Mouse (Mus musculus) midbrain, embryonic 15.5 days (tissue): ENCODE data around the gene Mlec. TPM values are rescaled to one million over a fixed set of nuclear protein-coding genes. Genes with fewer than 3 reads are reported as not detected.
"Not testable (repeated sequence)": the region's sequence is repeated elsewhere in the genome, so short reads cannot be mapped to it uniquely, and the experiment has no call there.

Source experiments
- ATAC-seq: fragments of 200-750 bp; cut with Nextera tagmentation; replicated peaks from 2 replicates; pipeline ENCODE4 v1.8.0; 2017; ENCODE audit warnings: moderate TSS enrichment
- H3K27ac ChIP-seq: fragments of 300-500 bp; sonication (generic); 2 replicates; pipeline ENCODE4 v1.5.1; 2015; ENCODE audit warnings: mild to moderate bottlenecking, inconsistent platforms
- H3K27me3 ChIP-seq: fragments of 300-500 bp; sonication (generic); replicated peaks from 2 replicates; pipeline ENCODE4 v1.6.1; 2015; ENCODE audit warnings: inconsistent platforms
- H3K36me3 ChIP-seq: fragments of 300-500 bp; sonication (generic); replicated peaks from 2 replicates; pipeline ENCODE4 v1.6.1; 2015; ENCODE audit warnings: inconsistent platforms
- H3K4me1 ChIP-seq: fragments of 300-500 bp; sonication (generic); 2 replicates; pipeline ENCODE4 v1.6.1; 2015; ENCODE audit warnings: inconsistent platforms
- H3K4me2 ChIP-seq: fragments of 300-500 bp; sonication (generic); 2 replicates; pipeline ENCODE4 v1.6.1; 2015; ENCODE audit warnings: inconsistent platforms, mild to moderate bottlenecking, moderate library complexity
- H3K4me3 ChIP-seq: fragments of 300-500 bp; sonication (generic); 2 replicates; pipeline ENCODE4 v1.5.1; 2015; ENCODE audit warnings: mild to moderate bottlenecking, inconsistent platforms
- H3K9ac ChIP-seq: fragments of 300-500 bp; sonication (generic); 2 replicates; pipeline ENCODE4 v1.6.1; 2015; ENCODE audit warnings: mild to moderate bottlenecking, inconsistent platforms
- H3K9me3 ChIP-seq: fragments of 300-500 bp; sonication (generic); 2 replicates; pipeline ENCODE4 v1.6.1; 2016; ENCODE audit warnings: inconsistent platforms
- WGBS: fragments of 180-500 bp; shearing (Covaris S2); methylation state at CpG from one replicate; pipeline ENCODE4 v1.1.7; 2015; ENCODE audit warnings: mixed read lengths; 5-methylcytosine and 5-hydroxymethylcytosine counted together
- polyA plus RNA-seq: library from polyadenylated mRNA; unstranded; fragments of >200 nt; fragmentation: Nextera tagmentation; extraction: Ambion mirVana; gene quantifications from 2 replicates; pipeline ENCODE4 v1.2.1, GENCODE M21; 2015

The Mlec gene
- polyA plus RNA-seq, 1 experiment from 2014 or later = 28.9 TPM

DNA sequence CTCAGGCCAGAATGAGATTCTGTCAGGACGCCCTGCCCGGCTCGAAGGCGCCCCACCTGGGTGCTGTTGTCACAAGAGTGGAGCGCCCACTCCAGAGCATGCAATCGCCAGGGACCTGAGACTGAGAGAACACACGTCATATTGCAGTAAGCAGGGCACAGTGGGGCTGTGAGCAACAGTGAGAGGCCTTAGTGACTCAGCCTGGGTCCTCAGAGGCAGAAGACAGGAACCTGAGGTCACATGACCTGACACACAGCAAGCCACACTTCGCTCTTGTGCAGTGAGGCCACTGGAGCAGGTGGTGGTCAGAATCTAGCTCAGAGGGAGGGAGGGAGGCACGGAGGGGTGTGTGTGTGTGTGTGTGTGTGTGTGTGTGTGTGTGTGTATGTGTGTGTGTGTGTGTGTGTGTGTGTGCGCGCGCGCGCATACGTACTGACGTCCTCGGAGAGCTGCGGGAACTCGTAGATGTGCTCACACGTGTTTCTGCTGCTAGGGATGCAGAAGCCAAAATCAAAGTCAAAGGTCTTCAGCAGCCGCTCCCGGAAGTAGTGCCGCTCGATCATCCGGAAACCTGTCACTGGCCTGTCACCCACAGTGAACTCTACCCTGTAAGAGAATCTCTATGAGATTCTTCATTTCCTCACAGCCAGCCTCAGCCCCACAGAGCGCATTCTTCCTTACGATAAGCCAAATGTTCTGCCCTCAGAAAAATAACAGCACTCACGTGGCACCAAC is 31.2 kb downstream of the Mlec start:
- no peak for ATAC-seq
- H3K36me3 ChIP-seq = peaks cover 7% of the 10 kb centered on the region

DNA sequence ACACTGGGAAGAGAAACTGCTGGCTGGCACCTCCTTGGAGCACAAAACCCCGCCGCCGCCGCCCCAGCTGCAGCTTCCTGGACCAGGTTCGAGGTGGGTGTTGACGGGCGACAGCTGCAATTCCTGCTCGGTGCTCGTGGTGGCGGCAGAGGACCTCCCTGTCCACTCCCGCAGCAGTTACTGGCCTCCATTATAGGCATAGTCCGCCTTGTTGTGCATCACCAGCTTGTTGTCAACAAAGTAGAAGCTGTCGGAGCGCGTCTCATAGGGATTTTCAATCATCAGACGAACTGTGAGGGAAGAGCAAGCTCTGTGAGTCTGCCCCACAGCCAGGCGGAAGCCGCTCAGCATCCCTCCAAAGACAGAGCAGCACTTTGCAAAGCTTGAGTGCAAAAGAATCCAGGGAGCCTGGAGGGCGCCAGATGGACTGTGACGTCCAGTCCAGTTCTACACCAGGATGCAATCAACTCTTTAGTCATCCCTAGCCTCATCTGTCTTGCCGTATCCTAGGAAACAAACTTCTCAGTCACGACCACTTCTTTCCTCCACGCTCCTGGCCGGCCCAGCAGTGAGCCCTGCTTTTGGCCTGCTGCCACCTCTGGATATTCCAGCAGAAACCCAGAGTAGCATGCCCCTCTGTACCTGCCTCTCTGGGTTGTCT is 32.6 kb downstream of the Mlec start:
- Histone ChIP-seq H3K36me3 (peaks cover 7% of the 10 kb centered on the region), H3K4me1 (peaks cover 9% of the 10 kb centered on the region; the same call in 1 of the 2 replicates), H3K27me3 (no peaks in the 10 kb centered on the region), H3K4me3 (no peak overlapping the region), H3K27ac (peak overlapping the region; percentile 31; the same call in 1 of the 2 replicates), H3K9ac (no peak overlapping the region), H3K9me3 (no peaks in the 10 kb centered on the region), H3K4me2 (no peak overlapping the region)
- ATAC-seq = peak; percentile 70
- 15% methylated on average over 24 of the region's 24 CpGs for WGBS

More for the DNA sequence above, 31.2 kb downstream of the Mlec start:
- H3K4me2 ChIP-seq = no peak overlapping the region
- H3K4me1 ChIP-seq = peaks cover 9% of the 10 kb centered on the region; the same call in 1 of the 2 replicates
- no peaks in the 10 kb centered on the region for H3K9me3 ChIP-seq
- H3K4me3 ChIP-seq = no peak overlapping the region
- no peak overlapping the region for H3K27ac ChIP-seq
- no peak overlapping the region for H3K9ac ChIP-seq
- 85% methylated on average over 24 of the region's 28 CpGs for WGBS
- no peaks in the 10 kb centered on the region for H3K27me3 ChIP-seq

DNA sequence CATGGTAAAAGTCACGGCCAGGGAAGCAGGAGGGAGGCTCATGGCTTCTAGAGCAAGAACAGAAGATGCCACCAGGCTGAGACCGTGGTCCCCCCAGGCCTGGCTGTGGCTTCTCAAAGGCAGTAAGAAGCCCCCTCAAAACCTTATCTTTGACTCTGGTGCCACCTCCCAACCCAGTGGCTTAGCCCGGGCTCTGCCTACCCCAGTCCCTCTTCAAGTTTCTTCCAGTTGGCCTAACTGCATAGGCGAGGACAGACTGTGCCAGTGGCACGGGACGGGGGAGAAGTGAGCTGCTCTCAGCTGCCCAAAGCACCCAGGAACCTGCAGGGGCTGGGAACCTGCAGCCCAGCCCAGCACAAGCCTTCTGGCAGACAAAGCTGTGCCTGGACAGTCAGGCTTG is 33.3 kb downstream of the Mlec start:
- Histone ChIP-seq H3K4me1 (peaks cover 9% of the 10 kb centered on the region; the same call in 1 of the 2 replicates), H3K27ac (no peak overlapping the region), H3K4me3 (no peak overlapping the region), H3K9me3 (no peaks in the 10 kb centered on the region), H3K4me2 (no peak overlapping the region), H3K36me3 (peaks cover 7% of the 10 kb centered on the region), H3K9ac (no peak overlapping the region), H3K27me3 (no peaks in the 10 kb centered on the region)
- ATAC-seq = no peak; the same call in 1 of the 2 replicates
- WGBS = 94% methylated on average over 6 of the region's 6 CpGs

DNA sequence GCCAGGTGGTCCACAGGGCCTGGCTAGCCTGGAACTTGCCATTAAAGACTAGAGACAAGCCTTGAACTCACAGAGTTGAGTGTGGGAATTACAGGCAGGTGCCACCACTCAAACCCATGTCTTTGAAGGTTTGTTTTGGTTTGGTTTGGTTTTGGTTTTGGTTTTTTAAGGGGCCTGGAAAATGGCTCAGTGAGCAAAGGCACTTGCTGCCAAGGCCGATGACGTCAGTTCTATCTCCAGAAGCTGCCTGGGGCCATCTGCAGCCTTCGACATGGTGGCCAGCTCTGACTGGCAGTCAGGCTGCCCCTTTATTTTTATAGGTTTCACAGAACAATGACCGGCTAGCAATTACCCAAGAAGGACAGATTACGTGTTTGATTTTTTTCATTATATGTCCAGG is 37.0 kb downstream of the Mlec start:
- WGBS = 81% methylated on average over 5 of the region's 5 CpGs
- Histone ChIP-seq H3K4me2 (no peak overlapping the region), H3K9ac (no peak overlapping the region)

DNA sequence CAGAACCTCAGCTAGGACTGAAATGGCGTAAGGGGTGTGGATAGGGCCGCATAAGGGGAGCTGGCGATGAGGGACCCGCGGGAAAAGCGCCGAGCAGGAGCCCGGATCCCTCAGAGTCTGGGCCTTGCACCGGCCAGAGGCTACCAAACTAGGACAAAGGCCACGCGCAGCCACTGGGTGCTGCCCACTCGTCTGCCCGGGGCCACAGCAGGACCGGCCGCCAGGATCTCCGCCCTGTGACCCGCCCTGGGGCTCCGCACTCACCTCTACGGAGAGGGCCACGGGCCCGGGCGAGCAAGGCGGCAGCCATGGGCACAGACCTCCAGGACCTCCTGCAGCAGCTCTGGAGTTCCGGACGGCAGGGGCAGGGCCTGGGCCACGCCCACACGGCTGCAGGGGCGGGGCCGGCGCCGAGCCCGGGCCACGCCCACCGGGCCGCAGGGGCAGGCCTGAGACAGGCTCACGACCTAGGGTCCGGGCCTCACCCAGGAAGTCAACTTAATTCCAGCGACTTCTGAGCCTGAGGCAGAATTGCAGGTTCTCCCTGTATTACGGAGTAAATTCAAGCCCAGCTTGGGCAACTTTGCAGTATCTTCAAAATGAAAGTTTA is 38.9 kb downstream of the Mlec start, which contains the start of gene Acads:
TSS of gene Acads (minus strand) at position 386 of the 610 bp plus-strand sequence.
- under 1% methylated on average over 39 of the region's 39 CpGs for WGBS
- Histone ChIP-seq H3K9ac (peak within 1 kb of the TSS; percentile 44), H3K36me3 (no peaks in the 10 kb centered on the region), H3K9me3 (no peaks in the 10 kb centered on the region), H3K4me2 (peak within 1 kb of the TSS; percentile 62), H3K4me3 (peak within 1 kb of the TSS; percentile 43), H3K4me1 (peaks cover 9% of the 10 kb centered on the region; the same call in 1 of the 2 replicates), H3K27ac (no peak within 1 kb of the TSS), H3K27me3 (no peaks in the 10 kb centered on the region)
- peak; percentile 74 for ATAC-seq

More for the DNA sequence above, 37.0 kb downstream of the Mlec start:
- H3K36me3 ChIP-seq = peaks cover under 1% of the 10 kb centered on the region; the same call in 1 of the 2 replicates
- H3K4me3 ChIP-seq = no peak overlapping the region
- no peaks in the 10 kb centered on the region for H3K27me3 ChIP-seq
- ATAC-seq = no peak
- no peak overlapping the region for H3K27ac ChIP-seq
- no peaks in the 10 kb centered on the region for H3K9me3 ChIP-seq
- H3K4me1 ChIP-seq = peaks cover 18% of the 10 kb centered on the region

DNA sequence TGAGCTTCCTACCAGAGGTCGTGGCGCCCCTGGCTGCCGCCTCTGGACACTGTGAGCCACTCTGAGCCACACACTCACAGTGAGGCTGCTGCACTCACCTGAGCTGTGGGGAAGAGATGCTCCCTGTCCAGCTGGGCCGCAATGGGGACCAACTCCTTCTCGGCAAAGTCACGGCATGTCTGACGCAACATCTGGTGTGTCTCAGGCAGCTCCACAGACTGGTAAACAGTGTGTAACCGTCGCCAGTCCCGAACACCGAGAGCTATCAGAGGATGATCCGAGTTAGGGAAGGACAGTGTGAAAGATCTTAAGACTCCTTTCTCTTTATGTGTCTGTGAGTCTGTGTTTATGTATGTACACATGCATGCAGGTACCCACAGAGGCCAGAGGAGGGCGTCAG is 40.5 kb downstream of the Mlec start:
- Histone ChIP-seq H3K4me1 (peaks cover 9% of the 10 kb centered on the region; the same call in 1 of the 2 replicates), H3K4me2 (no peak overlapping the region), H3K27me3 (no peaks in the 10 kb centered on the region), H3K9me3 (no peaks in the 10 kb centered on the region), H3K36me3 (no peaks in the 10 kb centered on the region; the same call in 1 of the 2 replicates), H3K27ac (no peak overlapping the region), H3K9ac (no peak overlapping the region), H3K4me3 (no peak overlapping the region)
- no peak for ATAC-seq
- 93% methylated on average over 13 of the region's 13 CpGs for WGBS

DNA sequence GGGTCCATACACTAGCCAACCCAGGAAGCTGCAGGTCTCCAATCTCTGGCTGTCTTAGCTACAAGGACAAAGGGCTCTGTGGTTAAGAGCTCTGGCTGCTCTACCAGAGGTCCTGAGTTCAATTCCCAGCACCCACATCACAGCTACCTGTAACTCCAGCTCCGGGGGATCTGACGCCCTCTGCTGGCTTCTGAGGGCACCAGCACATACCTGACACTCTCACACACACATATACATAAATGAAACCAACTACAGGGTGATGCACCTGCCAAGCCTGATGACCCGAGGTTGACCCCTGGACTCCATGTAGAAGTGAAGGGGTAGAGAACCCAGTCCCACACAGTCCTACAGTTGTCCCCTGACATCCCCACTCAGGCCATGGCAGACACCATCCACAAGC is 41.6 kb downstream of the Mlec start:
- Histone ChIP-seq H3K9ac (no peak overlapping the region), H3K4me2 (no peak overlapping the region), H3K36me3 (no peaks in the 10 kb centered on the region; the same call in 1 of the 2 replicates), H3K4me3 (no peak overlapping the region), H3K27me3 (no peaks in the 10 kb centered on the region), H3K4me1 (peaks cover 9% of the 10 kb centered on the region; the same call in 1 of the 2 replicates), H3K27ac (no peak overlapping the region), H3K9me3 (no peaks in the 10 kb centered on the region)
- no peak for ATAC-seq
- 91% methylated on average over 3 of the region's 3 CpGs for WGBS

DNA sequence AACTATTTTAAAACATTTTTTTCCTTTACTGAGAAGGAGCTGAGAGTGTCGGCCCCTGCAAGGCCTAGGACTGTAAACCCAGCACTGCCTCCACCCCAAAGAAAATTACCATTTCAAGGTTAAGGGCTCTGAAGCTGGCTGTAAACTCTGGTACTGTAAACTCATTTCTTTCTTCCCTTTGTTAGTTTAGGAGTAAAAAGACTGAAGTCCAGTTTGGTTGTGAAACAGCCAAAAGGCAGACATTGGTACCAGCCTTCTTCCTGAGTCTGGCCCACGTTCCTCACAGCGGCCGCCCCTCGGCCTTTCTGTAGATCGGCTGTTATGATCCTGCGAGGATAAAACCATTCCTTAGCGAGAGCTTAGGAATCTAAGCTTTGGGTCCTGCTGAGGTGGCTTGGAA is 43.5 kb downstream of the Mlec start:
- Histone ChIP-seq H3K9ac (no peak overlapping the region), H3K9me3 (no peaks in the 10 kb centered on the region), H3K27me3 (no peaks in the 10 kb centered on the region), H3K27ac (no peak overlapping the region), H3K36me3 (no peaks in the 10 kb centered on the region; the same call in 1 of the 2 replicates), H3K4me1 (peaks cover 8% of the 10 kb centered on the region; the same call in 1 of the 2 replicates), H3K4me3 (no peak overlapping the region), H3K4me2 (no peak overlapping the region)
- WGBS = 94% methylated on average over 8 of the region's 8 CpGs
- ATAC-seq = no peak

DNA sequence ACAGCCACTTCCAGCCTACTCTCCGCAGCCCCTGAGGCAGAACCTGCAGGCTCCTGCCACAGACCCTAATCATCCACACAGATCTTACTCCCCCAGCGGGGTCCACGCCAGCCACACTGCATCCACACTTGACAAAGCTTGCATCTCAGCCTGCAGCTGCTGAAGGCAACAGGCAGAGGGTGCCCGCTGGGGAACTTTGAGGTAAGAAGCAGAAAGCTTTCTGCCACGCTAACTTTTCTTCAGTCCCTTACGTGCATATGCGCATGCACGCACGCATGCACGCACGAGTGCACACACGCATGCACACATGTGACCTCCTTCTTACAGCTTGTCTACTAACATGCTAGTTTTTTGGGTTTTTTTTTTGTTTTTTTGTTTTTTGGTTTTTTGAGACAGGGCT is 44.7 kb downstream of the Mlec start:
- WGBS = 95% methylated on average over 12 of the region's 12 CpGs
- no peak for ATAC-seq
- H3K36me3 ChIP-seq = no peaks in the 10 kb centered on the region; the same call in 1 of the 2 replicates
- no peaks in the 10 kb centered on the region for H3K9me3 ChIP-seq
- H3K27ac ChIP-seq = no peak overlapping the region
- no peak overlapping the region for H3K4me3 ChIP-seq
- no peak overlapping the region for H3K9ac ChIP-seq
- H3K27me3 ChIP-seq = no peaks in the 10 kb centered on the region
- no peaks in the 10 kb centered on the region for H3K4me1 ChIP-seq
- H3K4me2 ChIP-seq = no peak overlapping the region

DNA sequence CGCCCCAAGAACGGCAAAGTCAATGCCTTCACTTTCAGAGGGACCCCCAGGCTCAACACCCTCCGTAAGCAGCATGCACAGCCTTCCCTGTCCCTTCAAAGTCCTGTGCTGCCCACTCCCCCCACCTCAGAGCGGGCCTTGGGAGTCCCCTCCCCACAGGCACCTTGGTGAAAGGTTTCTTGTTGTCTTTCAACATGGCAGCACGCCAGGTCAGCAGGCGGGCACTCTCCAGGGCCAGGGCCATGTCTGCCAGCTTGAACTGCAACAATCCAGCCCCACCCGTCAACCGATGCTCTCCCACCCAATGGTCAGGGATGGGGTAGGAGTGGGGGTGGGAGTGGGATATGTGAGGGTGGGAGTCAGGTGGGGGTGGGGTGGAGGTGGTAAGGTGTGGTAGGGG is 46.8 kb downstream of the Mlec start:
- Histone ChIP-seq H3K4me3 (no peak overlapping the region), H3K36me3 (no peaks in the 10 kb centered on the region; the same call in 1 of the 2 replicates), H3K27me3 (no peaks in the 10 kb centered on the region), H3K4me2 (no peak overlapping the region), H3K9ac (no peak overlapping the region), H3K4me1 (no peaks in the 10 kb centered on the region), H3K27ac (no peak overlapping the region), H3K9me3 (no peaks in the 10 kb centered on the region)
- ATAC-seq = no peak
- 87% methylated on average over 8 of the region's 8 CpGs for WGBS

DNA sequence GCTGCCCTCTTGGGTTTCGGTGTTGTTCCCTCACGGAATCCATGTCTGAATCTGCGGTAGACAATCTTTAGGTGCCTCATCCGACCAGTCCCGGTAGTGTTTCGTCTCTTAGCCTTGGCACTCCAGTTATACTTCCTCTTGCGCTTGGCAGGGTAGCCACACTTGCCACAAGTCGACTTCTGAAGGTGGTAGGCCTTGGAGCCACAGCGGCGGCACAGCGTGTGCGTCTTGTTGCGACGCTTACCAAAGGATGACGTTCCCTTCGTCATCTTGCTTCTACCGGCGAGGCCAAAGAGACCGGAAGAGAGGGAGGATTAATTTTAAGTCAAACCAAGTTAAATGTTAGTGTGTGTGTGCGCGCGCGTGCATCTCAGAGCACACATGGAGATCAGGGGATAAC is 54.7 kb downstream of the Mlec start:
- not testable (repeated sequence) for H3K27ac ChIP-seq, H3K27me3 ChIP-seq, H3K9ac ChIP-seq, H3K4me2 ChIP-seq, H3K9me3 ChIP-seq, ATAC-seq, H3K4me1 ChIP-seq, H3K36me3 ChIP-seq, H3K4me3 ChIP-seq
- 98% methylated on average over 23 of the region's 23 CpGs for WGBS

DNA sequence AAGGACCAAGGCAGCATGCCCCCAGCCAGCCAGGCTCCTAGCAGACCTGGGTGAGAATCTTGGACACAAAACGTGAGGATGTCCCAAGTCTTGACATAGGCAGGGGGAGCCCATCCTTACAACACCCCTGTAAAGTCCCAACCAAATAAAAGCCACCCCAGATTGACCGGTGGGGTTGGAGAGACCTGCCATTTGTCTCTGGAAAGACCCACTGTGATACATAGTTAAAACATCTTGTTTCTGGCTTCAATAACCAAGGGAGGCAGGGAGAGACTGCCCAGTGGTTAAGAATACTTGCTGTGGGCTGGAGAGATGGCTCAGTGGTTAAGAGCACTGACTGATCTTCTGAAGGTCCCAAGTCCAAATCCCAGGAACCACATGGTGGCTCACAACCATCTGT is 55.7 kb downstream of the Mlec start:
- 80% methylated on average over 2 of the region's 2 CpGs for WGBS
- Histone ChIP-seq H3K4me1 (no peaks in the 10 kb centered on the region), H3K9ac (no peak overlapping the region), H3K27ac (no peak overlapping the region), H3K4me2 (no peak overlapping the region), H3K36me3 (peaks cover 11% of the 10 kb centered on the region; the same call in 1 of the 2 replicates), H3K4me3 (no peak overlapping the region), H3K27me3 (no peaks in the 10 kb centered on the region), H3K9me3 (no peaks in the 10 kb centered on the region)
- no peak for ATAC-seq
